Mouse (Mus musculus): ENCODE data around the gene Tmem196.

Gene Tmem196

GRCm38 (mm10) chr12:119945589-119946310, at the start of gene Tmem196:
Gene Tmem196, plus strand, starts transcription at chr12:119945822.
- no peak for DNase-seq (ENCODE audit: low spot score)

- DNase-seq (ENCODE audit: low spot score), result no peak
These were observed 680 bp downstream of the Tmem196 start for GRCm38 (mm10) chr12:119946311-119946692.

- DNase-seq (ENCODE audit: low spot score), result no peak
These were observed 11.4 kb downstream of the Tmem196 start for GRCm38 (mm10) chr12:119957041-119957440.

- DNase-seq (ENCODE audit: low spot score), result peak; percentile 27
These were observed 15.1 kb downstream of the Tmem196 start for GRCm38 (mm10) chr12:119960730-119961129.

GRCm38 (mm10) chr12:119965373-119965772, 19.8 kb downstream of the Tmem196 start:
- no peak for DNase-seq (ENCODE audit: low spot score)

GRCm38 (mm10) chr12:119970068-119970467, 24.4 kb downstream of the Tmem196 start:
- no peak for DNase-seq (ENCODE audit: low spot score)

GRCm38 (mm10) chr12:119981731-119982130, 36.1 kb downstream of the Tmem196 start:
- peak; percentile 52 for DNase-seq (ENCODE audit: low spot score)

GRCm38 (mm10) chr12:119998267-119998666, 52.6 kb downstream of the Tmem196 start:
- no peak for DNase-seq (ENCODE audit: low spot score)

GRCm38 (mm10) chr12:120004280-120004679, 58.7 kb downstream of the Tmem196 start:
- DNase-seq (ENCODE audit: low spot score), result no peak

GRCm38 (mm10) chr12:120014768-120015167, 69.1 kb downstream of the Tmem196 start:
- no peak for DNase-seq (ENCODE audit: low spot score)

GRCm38 (mm10) chr12:120015201-120015600, 69.6 kb downstream of the Tmem196 start:
- DNase-seq (ENCODE audit: low spot score), result no peak

GRCm38 (mm10) chr12:120028089-120028959, 82.7 kb downstream of the Tmem196 start:
- peak; percentile 55 for DNase-seq (ENCODE audit: low spot score)

All from left cerebral cortex, adult 11 months (tissue).